8 mouse cellular contexts compared by ENCODE assay signal in genomic region chr19:3699508-3700438, GRCm38 (mm10). TPM values are rescaled to one million over a fixed set of nuclear protein-coding genes. Genes with fewer than 3 reads are reported as not detected.
A peak's percentile ranks its signal among the peaks of the same experiment; 100 is the strongest.
DNase-seq lines count a peak whose midpoint lies in the region; ATAC-seq and TF ChIP-seq lines count a peak whose summit lies in the region.

No protein-coding gene starts in this region.

- no peaks in the 10 kb centered on the region for H3K36me3 ChIP-seq in forebrain, embryonic 11.5 days (ENCODE audit: control insufficient read depth, insufficient read depth, low read length)
- H3K36me3 ChIP-seq in forebrain, embryonic 16.5 days (ENCODE audit: control insufficient read depth, insufficient read depth) = no peaks in the 10 kb centered on the region
- no peaks in the 10 kb centered on the region for H3K36me3 ChIP-seq in intestine, embryonic 15.5 days
- no peaks in the 10 kb centered on the region for H3K36me3 ChIP-seq in small intestine, adult 2 months (ENCODE audit: control insufficient read depth, insufficient read depth, low read length)

- peak; percentile 93 for DNase-seq in forebrain, embryonic 11.5 days (ENCODE audit: low spot score)
- DNase-seq in cerebellum, adult 9-10 months = peak; percentile 86
- peak; percentile 79 for DNase-seq in gastrocnemius, postnatal 14 days
- DNase-seq in left cerebral cortex, postnatal 14 days (ENCODE audit: low spot score in 2 of 2) = peak; percentile 81 to 82

- no peak overlapping the region for H3K4me3 ChIP-seq in forebrain, embryonic 11.5 days (ENCODE audit: low read depth, low read length)
- H3K4me3 ChIP-seq in forebrain, embryonic 16.5 days (replicated peaks; ENCODE audit: low read length) = no peak overlapping the region
- no peak overlapping the region for H3K4me3 ChIP-seq in intestine, embryonic 15.5 days (replicated peaks)
- H3K4me3 ChIP-seq in small intestine, adult 2 months (ENCODE audit: low read depth, low read length) = no peak overlapping the region

- no peak overlapping the region for H3K9ac ChIP-seq in forebrain, embryonic 11.5 days (ENCODE audit: low read length)
- no peak overlapping the region for H3K9ac ChIP-seq in forebrain, embryonic 16.5 days (replicated peaks; ENCODE audit: low read depth, low read length)
- no peak overlapping the region for H3K9ac ChIP-seq in intestine, embryonic 15.5 days

- no peak overlapping the region for H3K27ac ChIP-seq in forebrain, embryonic 11.5 days (ENCODE audit: low read depth, low read length)
- H3K27ac ChIP-seq in forebrain, embryonic 16.5 days (ENCODE audit: low read length) = no peak overlapping the region
- no peak overlapping the region for H3K27ac ChIP-seq in intestine, embryonic 15.5 days
- no peak overlapping the region for H3K27ac ChIP-seq in small intestine, adult 2 months (ENCODE audit: insufficient read depth, low read depth, low read length)

- no peaks in the 10 kb centered on the region for H3K9me3 ChIP-seq in forebrain, embryonic 11.5 days (ENCODE audit: control insufficient read depth, low read length)
- H3K9me3 ChIP-seq in forebrain, embryonic 16.5 days (ENCODE audit: control insufficient read depth, low read length) = no peaks in the 10 kb centered on the region
- no peaks in the 10 kb centered on the region for H3K9me3 ChIP-seq in intestine, embryonic 15.5 days

- no peak overlapping the region for H3K4me2 ChIP-seq in forebrain, embryonic 11.5 days (ENCODE audit: low read depth, low read length, severe bottlenecking)
- H3K4me2 ChIP-seq in forebrain, embryonic 16.5 days (ENCODE audit: low read length) = no peak overlapping the region
- no peak overlapping the region for H3K4me2 ChIP-seq in intestine, embryonic 15.5 days (replicated peaks)

- no peaks in the 10 kb centered on the region for H3K4me1 ChIP-seq in forebrain, embryonic 11.5 days (replicated peaks; ENCODE audit: control insufficient read depth, insufficient read depth, low read length)
- no peaks in the 10 kb centered on the region for H3K4me1 ChIP-seq in forebrain, embryonic 16.5 days (replicated peaks; ENCODE audit: control insufficient read depth, insufficient read depth, low read length)
- H3K4me1 ChIP-seq in intestine, embryonic 15.5 days (replicated peaks) = 0 out of 2 replicates have a peak, but pooled peaks cover 2% of the 10 kb centered on the region
- no peaks in the 10 kb centered on the region; the same call in 1 of the 2 replicates for H3K4me1 ChIP-seq in small intestine, adult 2 months (ENCODE audit: control insufficient read depth, insufficient read depth, insufficient read length, low read length)

- peak; percentile 82; the same call in 1 of the 2 replicates for TF ChIP-seq CTCF in small intestine, adult 2 months (IDR thresholded peaks at IDR 0.05; ENCODE audit: extremely low read depth, insufficient read length, insufficient replicate concordance, low read depth, low read length)

- WGBS in forebrain, embryonic 11.5 days = 40% methylated on average over 6 of the region's 6 CpGs
- 34% methylated on average over 6 of the region's 6 CpGs for WGBS in forebrain, embryonic 16.5 days
- WGBS in intestine, embryonic 15.5 days = 37% methylated on average over 6 of the region's 6 CpGs
- 26% methylated on average over 6 of the region's 6 CpGs for WGBS in small intestine, adult 2 months

- H3K27me3 ChIP-seq in forebrain, embryonic 11.5 days (ENCODE audit: control insufficient read depth, insufficient read depth, low read length) = no peaks in the 10 kb centered on the region
- H3K27me3 ChIP-seq in forebrain, embryonic 16.5 days (replicated peaks; ENCODE audit: control insufficient read depth, insufficient read depth, low read length) = no peaks in the 10 kb centered on the region
- H3K27me3 ChIP-seq in intestine, embryonic 15.5 days (replicated peaks) = no peaks in the 10 kb centered on the region
- no peaks in the 10 kb centered on the region for H3K27me3 ChIP-seq in small intestine, adult 2 months (ENCODE audit: control insufficient read depth, insufficient read depth, low read length)

- ATAC-seq in forebrain, embryonic 11.5 days (replicated peaks; ENCODE audit: low FRiP score) = 0 out of 2 replicates have a peak, but pooled peaks have one; percentile 44
- no peak; the same call in 1 of the 2 replicates for ATAC-seq in forebrain, embryonic 16.5 days
- ATAC-seq in intestine, embryonic 15.5 days = peak; percentile 78
- peak; percentile 78 for ATAC-seq in megakaryocyte-erythroid progenitor cell, adult 5-6 weeks (replicated peaks; ENCODE audit: low FRiP score, low TSS enrichment, poor library complexity, severe bottlenecking)

- intact Hi-C loops in gastrocnemius, postnatal 14 days (cut with DNase I; ENCODE audit: low total_unique reads) = loop anchor here (5.0 kb wide), 1 partner anchor 77 kb away; no protein-coding TSS in a partner anchor
- intact Hi-C loops in left cerebral cortex, postnatal 14 days (cut with DNase I) = loop anchor here (5.0 kb wide), 1 partner anchor 77 kb away; no protein-coding TSS in a partner anchor

- TF ChIP-seq POLR2A in small intestine, adult 2 months (IDR thresholded peaks at IDR 0.05; ENCODE audit: low read depth, low read length) = no peak

RNA-seq across cellular contexts. Expression of gene 1810055G02Rik, which starts 8.3 kb away (rescaled TPM):
- 42.3 and 52.1 TPM in 2 replicates for polyA plus RNA-seq in forebrain, embryonic 11.5 days (2014; fragmentation: Nextera tagmentation; extraction: Ambion mirVana)
- polyA plus RNA-seq in forebrain, embryonic 16.5 days (2015; fragmentation: Nextera tagmentation; extraction: Ambion mirVana) = 37.2 and 38.7 TPM in 2 replicates
- 10 to 100 TPM in 1 of 2 experiments, 1 to 10 TPM in 1; 9.7 to 15.9 TPM for total RNA-seq in gastrocnemius, postnatal 14 days (2021)
- polyA plus RNA-seq in intestine, embryonic 15.5 days (2015; fragmentation: Nextera tagmentation; extraction: Ambion mirVana) = 39.9 and 41.9 TPM in 2 replicates
- total RNA-seq in left cerebral cortex, postnatal 14 days (2021) = 10 to 100 TPM; 42.8 to 52.3 TPM
- 24.0 and 24.9 TPM in 2 replicates for total RNA-seq in megakaryocyte-erythroid progenitor cell, adult 5-6 weeks (2014; fragmentation: Nextera tagmentation)
- 3.2 and 9.0 TPM in 2 replicates for total RNA-seq in megakaryocyte-erythroid progenitor cell, adult 5-6 weeks (2017)
- polyA plus RNA-seq in small intestine, adult 2 months (2012; rRNA removed) = 180 and 300 TPM in 2 replicates

RNA-seq across cellular contexts. Expression of gene Lrp5, which starts 13.4 kb away (rescaled TPM):
- 4.7 and 5.2 TPM in 2 replicates for polyA plus RNA-seq in forebrain, embryonic 11.5 days (2014; fragmentation: Nextera tagmentation; extraction: Ambion mirVana)
- 1.8 and 2.3 TPM in 2 replicates for polyA plus RNA-seq in forebrain, embryonic 16.5 days (2015; fragmentation: Nextera tagmentation; extraction: Ambion mirVana)
- total RNA-seq in gastrocnemius, postnatal 14 days (2021) = 10 to 100 TPM; 33.0 to 39.3 TPM
- 5.2 and 5.4 TPM in 2 replicates for polyA plus RNA-seq in intestine, embryonic 15.5 days (2015; fragmentation: Nextera tagmentation; extraction: Ambion mirVana)
- 10 to 100 TPM in 1 of 2 experiments, 1 to 10 TPM in 1; 9.5 to 10.5 TPM for total RNA-seq in left cerebral cortex, postnatal 14 days (2021)
- 7.9 and 10.2 TPM in 2 replicates for total RNA-seq in megakaryocyte-erythroid progenitor cell, adult 5-6 weeks (2014; fragmentation: Nextera tagmentation)
- total RNA-seq in megakaryocyte-erythroid progenitor cell, adult 5-6 weeks (2017) = 4.3 and 5.4 TPM in 2 replicates
- 50.9 and 96.7 TPM in 2 replicates for polyA plus RNA-seq in small intestine, adult 2 months (2012; rRNA removed)
